ENCODE assay signal across 9 mouse cellular contexts in genomic region chr12:71701753-71702152, GRCm38 (mm10).
A peak's percentile ranks its signal among the peaks of the same experiment; 100 is the strongest.
DNase-seq lines count a peak whose midpoint lies in the region; ATAC-seq and TF ChIP-seq lines count a peak whose summit lies in the region.
"Had no signal": no experiment of that assay in that cellular context is flagged by ENCODE, and none has a peak within 500 bp of the region (broad histone marks: within the 10 kb centered on the region; RNA-seq: fewer than 3 reads in every experiment).

No protein-coding gene starts in this region.

- peak; percentile 68 for TF ChIP-seq CTCF in forebrain, postnatal 0 days (IDR thresholded peaks at IDR 0.05; ENCODE audit: low read depth)

- no peak for ATAC-seq in forebrain, postnatal 0 days
- no peak for ATAC-seq in forebrain, embryonic 13.5 days
- no peak for ATAC-seq in granulocyte monocyte progenitor cell, adult 5-6 weeks (replicated peaks; ENCODE audit: poor library complexity, severe bottlenecking)

- no peaks in the 10 kb centered on the region for H3K27me3 ChIP-seq in forebrain, postnatal 0 days (ENCODE audit: insufficient read depth, low read length)
- no peaks in the 10 kb centered on the region for H3K27me3 ChIP-seq in forebrain, embryonic 13.5 days

- H3K4me3 ChIP-seq in forebrain, postnatal 0 days (ENCODE audit: low read depth, low read length), result no peak overlapping the region
- no peak overlapping the region for H3K4me3 ChIP-seq in forebrain, embryonic 13.5 days
- H3K4me3 ChIP-seq: myocyte had no signal

- no peaks in the 10 kb centered on the region for H3K4me1 ChIP-seq in forebrain, postnatal 0 days (ENCODE audit: insufficient read depth)
- no peaks in the 10 kb centered on the region for H3K4me1 ChIP-seq in forebrain, embryonic 13.5 days

- H3K27ac ChIP-seq in forebrain, postnatal 0 days (ENCODE audit: low read depth, low read length), result no peak overlapping the region
- H3K27ac ChIP-seq in forebrain, embryonic 13.5 days, result no peak overlapping the region

- DNase-seq in forebrain, postnatal 0 days, result peak; percentile 64
- peak; percentile 7 for DNase-seq in thymus, postnatal 14 days
- no peak for DNase-seq in thymus, postnatal 25 days
- peak; percentile 50 to 58 for DNase-seq in frontal cortex, postnatal 25 days (ENCODE audit: low spot score in 2 of 2)
- peak; percentile 64 to 69 for DNase-seq in left cerebral cortex, adult 18-20 months (ENCODE audit: low spot score in 2 of 2)
- DNase-seq in urinary bladder, adult 18-20 months (ENCODE audit: low spot score in 2 of 2), result no peak

- 67% methylated on average over 2 of the region's 2 CpGs for WGBS in forebrain, postnatal 0 days
- 80% methylated on average over 2 of the region's 2 CpGs for WGBS in forebrain, embryonic 13.5 days

- no peaks in the 10 kb centered on the region for H3K36me3 ChIP-seq in forebrain, postnatal 0 days (ENCODE audit: insufficient read depth)
- no peaks in the 10 kb centered on the region for H3K36me3 ChIP-seq in forebrain, embryonic 13.5 days (ENCODE audit: poor library complexity, severe bottlenecking)

- no peak overlapping the region for H3K9ac ChIP-seq in forebrain, postnatal 0 days
- no peak overlapping the region for H3K9ac ChIP-seq in forebrain, embryonic 13.5 days

- H3K9me3 ChIP-seq in forebrain, postnatal 0 days (ENCODE audit: low read length), result no peaks in the 10 kb centered on the region
- H3K9me3 ChIP-seq in forebrain, embryonic 13.5 days (replicated peaks), result peaks cover 8% of the 10 kb centered on the region; the same call in 1 of the 2 replicates

- H3K4me2 ChIP-seq in forebrain, postnatal 0 days (ENCODE audit: low read depth), result no peak overlapping the region
- no peak overlapping the region for H3K4me2 ChIP-seq in forebrain, embryonic 13.5 days

Comparison
In these comparisons a context has a peak if more than half of its experiments do, and no peak if none do; other contexts are left out.
1. DNase-seq: peak in forebrain, postnatal 0 days (single experiment), thymus, postnatal 14 days (single experiment), frontal cortex, postnatal 25 days (2 of 2) and left cerebral cortex, adult 18-20 months (2 of 2); none in thymus, postnatal 25 days (single experiment) and urinary bladder, adult 18-20 months (0 of 2).